ENCODE assay signal across 11 mouse cellular contexts in the genomic region with DNA sequence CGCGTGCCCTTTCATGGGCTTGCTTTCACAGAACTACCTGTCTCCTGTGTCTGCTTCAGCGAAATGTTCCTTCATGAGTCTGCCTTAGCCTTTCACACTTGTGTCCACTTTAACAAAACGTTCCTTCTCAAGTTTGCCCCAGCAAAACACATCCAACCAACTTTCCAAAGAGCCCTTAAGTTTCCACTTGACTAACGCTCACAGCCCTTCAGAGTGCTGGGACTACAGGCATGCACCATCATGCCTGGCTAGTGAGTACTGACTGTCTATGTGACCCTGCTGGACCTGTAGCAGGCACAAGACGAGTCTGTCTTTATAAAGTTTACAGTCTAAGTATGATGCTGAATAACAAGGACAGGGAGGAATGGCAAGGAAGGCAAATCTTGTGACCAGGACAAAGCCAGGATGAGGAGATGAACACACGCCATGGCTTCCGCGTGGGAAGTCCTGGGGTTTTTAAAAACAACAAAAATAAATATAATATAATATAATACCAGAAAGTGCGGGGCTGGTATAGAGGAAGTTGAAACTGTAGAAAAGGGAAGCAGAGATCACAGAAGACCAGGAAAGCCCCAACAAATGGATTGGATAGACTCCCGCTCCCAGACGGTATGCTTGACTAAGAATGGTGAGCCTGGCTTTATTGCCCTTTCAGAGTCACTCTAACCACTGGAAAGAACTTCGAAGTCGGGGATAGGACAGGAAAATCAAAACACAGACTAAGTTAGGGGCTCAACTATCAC.
DNase-seq lines count a peak whose midpoint lies in the region; ATAC-seq and TF ChIP-seq lines count a peak whose summit lies in the region.
"Had no signal": no experiment of that assay in that cellular context is flagged by ENCODE, and none has a peak within 500 bp of the region (broad histone marks: within the 10 kb centered on the region; RNA-seq: fewer than 3 reads in every experiment).

No protein-coding gene starts in this region.

- peaks cover 12% of the 10 kb centered on the region; the same call in 1 of the 2 replicates for H3K4me1 ChIP-seq in heart, postnatal 0 days (ENCODE audit: control insufficient read depth, insufficient read depth)
- peaks cover 13% of the 10 kb centered on the region for H3K4me1 ChIP-seq in heart, adult 2 months (ENCODE audit: control insufficient read depth, insufficient read depth, low read length)
- H3K4me1 ChIP-seq in hindbrain, embryonic 15.5 days (replicated peaks): peaks cover 10% of the 10 kb centered on the region
- peaks cover 18% of the 10 kb centered on the region for H3K4me1 ChIP-seq in midbrain, embryonic 13.5 days (replicated peaks)

- no peak overlapping the region for H3K9ac ChIP-seq in heart, postnatal 0 days (replicated peaks; ENCODE audit: low read depth, low read length)
- no peak overlapping the region for H3K9ac ChIP-seq in heart, adult 2 months (ENCODE audit: low read depth, low read length)
- no peak overlapping the region for H3K9ac ChIP-seq in hindbrain, embryonic 15.5 days
- no peak overlapping the region for H3K9ac ChIP-seq in midbrain, embryonic 13.5 days (replicated peaks)
- H3K9ac ChIP-seq: lung, embryonic 14.5 days had no signal

- H3K27ac ChIP-seq in heart, postnatal 0 days (ENCODE audit: low read depth): peak overlapping the region; percentile 50; the same call in 1 of the 2 replicates
- no peak overlapping the region for H3K27ac ChIP-seq in heart, adult 2 months
- peak overlapping the region; percentile 66 for H3K27ac ChIP-seq in hindbrain, embryonic 15.5 days (replicated peaks)
- H3K27ac ChIP-seq in midbrain, embryonic 13.5 days: peak overlapping the region; percentile 71

- 83% methylated on average over 14 of the region's 14 CpGs for WGBS in heart, postnatal 0 days
- 85% methylated on average over 14 of the region's 14 CpGs for WGBS in heart, adult 2 months
- 83% methylated on average over 14 of the region's 14 CpGs for WGBS in hindbrain, embryonic 15.5 days
- 80% methylated on average over 14 of the region's 14 CpGs for WGBS in midbrain, embryonic 13.5 days

- TF ChIP-seq EP300 in heart, postnatal 0 days (IDR thresholded peaks at IDR 0.05; ENCODE audit: low read depth): no peak
- no peak for TF ChIP-seq EP300 in heart, adult 2 months (IDR thresholded peaks at IDR 0.05; ENCODE audit: insufficient read depth, low read depth, low read length)

- H3K27me3 ChIP-seq in heart, postnatal 0 days (ENCODE audit: control insufficient read depth, insufficient read depth, low read length): no peaks in the 10 kb centered on the region
- no peaks in the 10 kb centered on the region for H3K27me3 ChIP-seq in heart, adult 2 months (ENCODE audit: control insufficient read depth, insufficient read depth, low read length)
- no peaks in the 10 kb centered on the region for H3K27me3 ChIP-seq in hindbrain, embryonic 15.5 days
- H3K27me3 ChIP-seq in midbrain, embryonic 13.5 days: no peaks in the 10 kb centered on the region

- ATAC-seq in heart, postnatal 0 days (ENCODE audit: insufficient read depth, low read depth): no peak
- ATAC-seq in hindbrain, embryonic 15.5 days (ENCODE audit: low FRiP score, low read depth): no peak
- ATAC-seq in midbrain, embryonic 13.5 days: 0 out of 2 replicates have a peak, but pooled peaks have one; percentile 9

- peaks cover 6% of the 10 kb centered on the region for H3K79me2 ChIP-seq in heart, adult 2 months (replicated peaks; ENCODE audit: control insufficient read depth, insufficient read depth, low read length)

- no peak overlapping the region for H3K4me2 ChIP-seq in heart, postnatal 0 days (ENCODE audit: low read depth, low read length)
- H3K4me2 ChIP-seq in hindbrain, embryonic 15.5 days: peak overlapping the region; percentile 37
- peak overlapping the region; percentile 36 for H3K4me2 ChIP-seq in midbrain, embryonic 13.5 days (replicated peaks)
- H3K4me2 ChIP-seq: lung, embryonic 14.5 days had no signal

- no peak for TF ChIP-seq CTCF in heart, postnatal 0 days (IDR thresholded peaks at IDR 0.05; ENCODE audit: low read depth)
- no peak for TF ChIP-seq CTCF in heart, adult 2 months (IDR thresholded peaks at IDR 0.05)

- H3K36me3 ChIP-seq in heart, postnatal 0 days (replicated peaks; ENCODE audit: control insufficient read depth, insufficient read depth, low read length): no peaks in the 10 kb centered on the region
- peaks cover 4% of the 10 kb centered on the region for H3K36me3 ChIP-seq in heart, adult 2 months (ENCODE audit: control insufficient read depth, insufficient read depth, low read length)
- H3K36me3 ChIP-seq in hindbrain, embryonic 15.5 days: no peaks in the 10 kb centered on the region
- H3K36me3 ChIP-seq in midbrain, embryonic 13.5 days: no peaks in the 10 kb centered on the region; the same call in 1 of the 2 replicates

- no peak for TF ChIP-seq POLR2A in heart, adult 2 months (IDR thresholded peaks at IDR 0.05; ENCODE audit: insufficient read depth, low read depth, low read length)

- no peaks in the 10 kb centered on the region for H3K9me3 ChIP-seq in heart, postnatal 0 days (replicated peaks; ENCODE audit: control insufficient read depth, low read length)
- H3K9me3 ChIP-seq in hindbrain, embryonic 15.5 days: no peaks in the 10 kb centered on the region
- no peaks in the 10 kb centered on the region for H3K9me3 ChIP-seq in midbrain, embryonic 13.5 days

- no peak for DNase-seq in heart, postnatal 0 days (ENCODE audit: low spot score)
- no peak for DNase-seq in heart, adult 2 months
- DNase-seq in ZHBTc4 (ENCODE audit: low read depth, low spot score): peak; percentile 20
- DNase-seq in right cerebral cortex, adult 18-20 months: no peak
- DNase-seq in ovary, adult 18-20 months (ENCODE audit: low spot score): no peak
- DNase-seq in Muller cell, postnatal 12 days (ENCODE audit: inconsistent ontology term): no peak
- DNase-seq: cerebellum, adult 11 months; lung, embryonic 14.5 days; thymus, postnatal 25 days had no signal

- H3K4me3 ChIP-seq in heart, postnatal 0 days (ENCODE audit: low read depth, low read length): no peak overlapping the region
- H3K4me3 ChIP-seq in heart, adult 2 months: no peak overlapping the region
- H3K4me3 ChIP-seq in hindbrain, embryonic 15.5 days: no peak overlapping the region
- no peak overlapping the region for H3K4me3 ChIP-seq in midbrain, embryonic 13.5 days (replicated peaks)

- intact Hi-C loops in heart, adult 2 months (cut with DNase I): loop anchor here (5.0 kb wide), 2 partner anchors 33 to 42 kb away; no protein-coding TSS in a partner anchor
